Mouse (Mus musculus): ENCODE data around the gene Fbxw13. TPM values are rescaled to one million over a fixed set of nuclear protein-coding genes. Genes with fewer than 3 reads are reported as not detected.
"Not testable (repeated sequence)": the region's sequence is repeated elsewhere in the genome, so short reads cannot be mapped to it uniquely, and the experiment has no call there.

The Fbxw13 gene
- not detected in 2 replicates for polyA plus RNA-seq (2015; fragmentation: Nextera tagmentation; extraction: Ambion mirVana)

- WGBS: 77% methylated on average over 3 of the region's 3 CpGs
- not testable (repeated sequence) for ATAC-seq (ENCODE audit: low read depth); H3K9me3 ChIP-seq (ENCODE audit: control insufficient read depth, low read length)
Observed at GRCm38 (mm10) chr9:109195875-109196274, at the start of gene Fbxw13. Gene Fbxw13 (minus strand): TSS chr9:109195975.

DNA sequence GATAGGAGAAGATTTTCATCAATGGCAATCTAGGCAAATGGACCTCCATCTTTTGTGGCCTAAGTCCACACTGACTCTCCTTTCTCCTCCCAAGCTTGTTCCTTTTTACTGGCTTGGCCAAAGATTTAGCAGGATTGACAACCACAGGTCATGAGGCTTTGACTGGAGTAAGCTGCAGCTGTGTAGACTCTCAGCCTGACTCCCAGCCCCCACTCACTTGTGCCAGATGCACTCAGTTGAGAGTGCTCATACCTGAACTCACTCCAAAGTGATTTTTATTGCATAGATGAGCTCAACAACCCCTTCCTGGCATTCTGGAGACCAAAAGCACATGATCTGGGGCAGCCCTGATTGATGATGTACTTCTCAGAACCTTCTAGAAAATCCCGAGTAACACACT lies 38.9 kb upstream of the Fbxw13 start, which contains the start of gene Fbxw20:
Gene Fbxw20, minus strand, starts transcription at position 101 of the 400 bp plus-strand sequence.
- no peak for ATAC-seq (ENCODE audit: low read depth)
- H3K36me3 ChIP-seq (ENCODE audit: control insufficient read depth, insufficient read depth, low read length): no peaks in the 10 kb centered on the region
- H3K4me3 ChIP-seq (ENCODE audit: low read length): no peak within 1 kb of the TSS
- H3K9me3 ChIP-seq (ENCODE audit: control insufficient read depth, low read length): no peaks in the 10 kb centered on the region
- no peaks in the 10 kb centered on the region for H3K27me3 ChIP-seq (ENCODE audit: control insufficient read depth, insufficient read depth, low read depth, low read length)
- H3K9ac ChIP-seq (ENCODE audit: low read length): no peak within 1 kb of the TSS
- H3K4me2 ChIP-seq (ENCODE audit: low read depth, low read length): no peak within 1 kb of the TSS
- H3K27ac ChIP-seq (ENCODE audit: low read length): no peak within 1 kb of the TSS
- no peaks in the 10 kb centered on the region for H3K4me1 ChIP-seq (replicated peaks; ENCODE audit: control insufficient read depth, insufficient read depth, low read length)
- WGBS: 85% methylated on average over 1 of the region's 1 CpGs

More at GRCm38 (mm10) chr9:109195875-109196274, at the start of gene Fbxw13:
- H3K4me3 ChIP-seq (ENCODE audit: low read length); H3K4me1 ChIP-seq (replicated peaks; ENCODE audit: control insufficient read depth, insufficient read depth, low read length); H3K27ac ChIP-seq (ENCODE audit: low read length); H3K36me3 ChIP-seq (ENCODE audit: control insufficient read depth, insufficient read depth, low read length); H3K27me3 ChIP-seq (ENCODE audit: control insufficient read depth, insufficient read depth, low read depth, low read length); H3K4me2 ChIP-seq (ENCODE audit: low read depth, low read length); H3K9ac ChIP-seq (ENCODE audit: low read length): not testable (repeated sequence)

DNA sequence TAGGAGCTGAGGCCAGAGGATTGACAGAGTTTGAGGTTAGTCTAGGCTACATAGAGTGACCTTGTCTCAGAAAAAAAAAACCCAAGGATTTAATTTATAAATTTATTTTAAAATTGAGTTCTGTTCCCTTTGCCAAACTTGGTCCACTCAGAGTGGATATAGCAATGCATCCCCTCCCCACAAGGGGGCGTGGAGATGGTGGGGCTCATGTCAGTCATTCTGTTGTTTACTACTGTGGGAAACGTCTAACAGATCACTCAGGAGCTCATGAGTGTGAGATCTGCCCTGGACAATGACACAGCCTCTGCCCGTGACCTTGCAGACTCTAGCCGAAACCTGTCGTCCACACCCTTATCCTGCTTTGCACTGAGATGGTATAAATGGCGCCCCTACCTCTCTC lies 22.7 kb upstream of the Fbxw13 start:
- ATAC-seq (ENCODE audit: low read depth): no peak
- WGBS: 61% methylated on average over 6 of the region's 6 CpGs

GRCm38 (mm10) chr9:109201347-109201746 lies 5.6 kb upstream of the Fbxw13 start:
- H3K27ac ChIP-seq (ENCODE audit: low read length); H3K27me3 ChIP-seq (ENCODE audit: control insufficient read depth, insufficient read depth, low read depth, low read length); H3K36me3 ChIP-seq (ENCODE audit: control insufficient read depth, insufficient read depth, low read length); H3K9ac ChIP-seq (ENCODE audit: low read length); H3K9me3 ChIP-seq (ENCODE audit: control insufficient read depth, low read length); ATAC-seq (ENCODE audit: low read depth); H3K4me1 ChIP-seq (replicated peaks; ENCODE audit: control insufficient read depth, insufficient read depth, low read length); H3K4me3 ChIP-seq (ENCODE audit: low read length); H3K4me2 ChIP-seq (ENCODE audit: low read depth, low read length): not testable (repeated sequence)
- 69% methylated on average over 1 of the region's 1 CpGs for WGBS

More for the DNA sequence above, 22.7 kb upstream of the Fbxw13 start:
- Histone ChIP-seq H3K9me3 (ENCODE audit: control insufficient read depth, low read length) (no peaks in the 10 kb centered on the region), H3K4me2 (ENCODE audit: low read depth, low read length) (no peak overlapping the region), H3K27me3 (ENCODE audit: control insufficient read depth, insufficient read depth, low read depth, low read length) (no peaks in the 10 kb centered on the region), H3K27ac (ENCODE audit: low read length) (no peak overlapping the region), H3K36me3 (ENCODE audit: control insufficient read depth, insufficient read depth, low read length) (no peaks in the 10 kb centered on the region), H3K4me3 (ENCODE audit: low read length) (no peak overlapping the region), H3K4me1 (replicated peaks; ENCODE audit: control insufficient read depth, insufficient read depth, low read length) (no peaks in the 10 kb centered on the region), H3K9ac (ENCODE audit: low read length) (no peak overlapping the region)

- Histone ChIP-seq H3K27ac (ENCODE audit: low read length) (no peak overlapping the region), H3K27me3 (ENCODE audit: control insufficient read depth, insufficient read depth, low read depth, low read length) (no peaks in the 10 kb centered on the region), H3K4me3 (ENCODE audit: low read length) (no peak overlapping the region), H3K4me2 (ENCODE audit: low read depth, low read length) (no peak overlapping the region), H3K4me1 (replicated peaks; ENCODE audit: control insufficient read depth, insufficient read depth, low read length) (no peaks in the 10 kb centered on the region), H3K9ac (ENCODE audit: low read length) (no peak overlapping the region), H3K36me3 (ENCODE audit: control insufficient read depth, insufficient read depth, low read length) (no peaks in the 10 kb centered on the region), H3K9me3 (ENCODE audit: control insufficient read depth, low read length) (no peaks in the 10 kb centered on the region)
- no peak for ATAC-seq (ENCODE audit: low read depth)
- WGBS: 88% methylated on average over 1 of the region's 1 CpGs
Observed at GRCm38 (mm10) chr9:109200349-109200748, 4.6 kb upstream of the Fbxw13 start.

DNA sequence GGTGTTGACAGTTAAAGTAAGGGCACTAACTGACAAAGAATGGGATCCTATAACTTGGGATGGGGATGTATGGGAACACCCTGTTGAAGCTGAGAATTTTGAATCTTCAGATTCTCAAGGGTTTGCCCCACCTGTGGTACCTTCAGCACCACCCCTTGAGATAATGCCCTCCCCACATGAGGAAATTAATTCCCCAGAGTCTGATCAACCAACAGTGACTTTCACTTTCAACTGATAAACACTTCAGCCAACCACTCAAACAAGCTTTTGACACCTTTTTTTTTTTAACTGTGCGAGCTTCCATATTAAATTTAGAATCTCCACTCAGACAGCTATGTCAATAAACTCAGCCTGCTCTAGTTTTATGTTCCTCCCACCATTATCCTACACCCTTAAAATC lies 3.6 kb upstream of the Fbxw13 start:
- Histone ChIP-seq H3K27ac (ENCODE audit: low read length) (no peak overlapping the region), H3K4me2 (ENCODE audit: low read depth, low read length) (no peak overlapping the region), H3K4me3 (ENCODE audit: low read length) (no peak overlapping the region), H3K9ac (ENCODE audit: low read length) (no peak overlapping the region), H3K9me3 (ENCODE audit: control insufficient read depth, low read length) (no peaks in the 10 kb centered on the region), H3K36me3 (ENCODE audit: control insufficient read depth, insufficient read depth, low read length) (no peaks in the 10 kb centered on the region), H3K4me1 (replicated peaks; ENCODE audit: control insufficient read depth, insufficient read depth, low read length) (no peaks in the 10 kb centered on the region), H3K27me3 (ENCODE audit: control insufficient read depth, insufficient read depth, low read depth, low read length) (no peaks in the 10 kb centered on the region)
- 23% methylated on average over 1 of the region's 1 CpGs for WGBS
- ATAC-seq (ENCODE audit: low read depth): no peak

DNA sequence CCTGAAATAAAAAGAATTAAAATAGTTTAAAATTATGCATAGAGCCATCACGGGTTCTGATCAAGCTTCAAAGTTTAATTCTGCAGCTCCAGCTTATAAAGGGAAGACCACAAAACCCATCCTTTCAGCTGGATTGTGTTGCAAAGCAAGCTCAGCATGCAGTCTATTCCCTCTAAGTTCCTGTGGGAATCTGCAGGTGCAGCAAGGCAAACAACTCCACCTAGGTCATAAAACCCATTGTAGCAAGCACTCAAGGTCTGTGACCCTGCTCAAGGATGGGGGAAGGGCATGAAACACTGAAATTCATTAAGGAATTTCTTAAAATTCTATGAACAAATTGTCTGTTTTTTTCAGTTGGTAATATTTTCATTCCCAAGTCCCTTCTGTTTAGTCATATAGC lies 18.6 kb downstream of the Fbxw13 start:
- Histone ChIP-seq H3K4me1 (replicated peaks; ENCODE audit: control insufficient read depth, insufficient read depth, low read length) (no peaks in the 10 kb centered on the region), H3K4me2 (ENCODE audit: low read depth, low read length) (no peak overlapping the region), H3K9me3 (ENCODE audit: control insufficient read depth, low read length) (no peaks in the 10 kb centered on the region), H3K36me3 (ENCODE audit: control insufficient read depth, insufficient read depth, low read length) (no peaks in the 10 kb centered on the region), H3K27ac (ENCODE audit: low read length) (no peak overlapping the region), H3K9ac (ENCODE audit: low read length) (no peak overlapping the region), H3K4me3 (ENCODE audit: low read length) (no peak overlapping the region), H3K27me3 (ENCODE audit: control insufficient read depth, insufficient read depth, low read depth, low read length) (no peaks in the 10 kb centered on the region)
- ATAC-seq (ENCODE audit: low read depth): no peak
- 83% methylated on average over 1 of the region's 1 CpGs for WGBS

- H3K4me3 ChIP-seq (ENCODE audit: low read length): no peak overlapping the region
- no peaks in the 10 kb centered on the region for H3K4me1 ChIP-seq (replicated peaks; ENCODE audit: control insufficient read depth, insufficient read depth, low read length)
- H3K9ac ChIP-seq (ENCODE audit: low read length): no peak overlapping the region
- no peaks in the 10 kb centered on the region for H3K36me3 ChIP-seq (ENCODE audit: control insufficient read depth, insufficient read depth, low read length)
- 82% methylated on average over 1 of the region's 1 CpGs for WGBS
- no peak overlapping the region for H3K27ac ChIP-seq (ENCODE audit: low read length)
- no peak for ATAC-seq (ENCODE audit: low read depth)
- H3K4me2 ChIP-seq (ENCODE audit: low read depth, low read length): no peak overlapping the region
- H3K27me3 ChIP-seq (ENCODE audit: control insufficient read depth, insufficient read depth, low read depth, low read length): no peaks in the 10 kb centered on the region
- no peaks in the 10 kb centered on the region for H3K9me3 ChIP-seq (ENCODE audit: control insufficient read depth, low read length)
Observed at GRCm38 (mm10) chr9:109176301-109176700, 19.5 kb downstream of the Fbxw13 start.

DNA sequence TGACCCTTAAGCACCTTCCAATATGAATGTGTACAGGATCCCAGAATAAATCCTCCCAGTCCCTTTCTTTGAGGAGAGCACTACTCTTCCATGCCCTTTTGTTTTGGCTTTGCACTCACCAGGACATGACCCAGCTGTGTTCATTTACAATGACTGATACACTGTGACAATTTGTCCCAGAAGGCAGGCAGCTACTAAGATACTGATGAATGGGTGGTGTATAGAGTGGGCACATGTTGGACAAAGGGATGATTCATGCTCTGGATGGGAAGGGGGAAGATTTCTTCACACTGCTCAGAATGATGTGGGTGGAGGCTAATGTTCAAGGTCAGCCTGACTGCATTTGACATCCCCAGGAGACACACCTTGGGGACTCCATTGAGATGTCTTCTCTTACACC lies 28.5 kb downstream of the Fbxw13 start:
- no peaks in the 10 kb centered on the region for H3K27me3 ChIP-seq (ENCODE audit: control insufficient read depth, insufficient read depth, low read depth, low read length)
- no peak for ATAC-seq (ENCODE audit: low read depth)
- H3K9me3 ChIP-seq (ENCODE audit: control insufficient read depth, low read length): no peaks in the 10 kb centered on the region

DNA sequence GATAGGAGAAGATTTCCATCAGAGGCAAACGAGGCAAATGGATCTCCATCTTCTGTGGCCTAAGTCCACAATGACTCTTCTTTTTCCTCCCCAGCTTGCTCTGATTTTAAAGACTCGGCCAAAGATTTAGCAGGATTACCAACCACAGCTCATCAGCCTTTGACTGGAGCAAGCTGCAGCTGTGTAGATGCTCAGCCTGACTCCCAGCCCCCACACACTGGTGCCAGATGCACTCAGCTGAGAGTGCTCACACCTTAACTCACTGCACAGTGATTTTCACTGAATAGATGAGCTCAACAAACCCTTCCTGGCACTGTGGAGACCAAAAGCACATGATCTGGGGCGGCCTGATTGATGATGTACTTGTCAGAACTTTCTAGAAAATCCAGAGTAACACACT lies 33.8 kb downstream of the Fbxw13 start, which contains the start of gene Fbxw21:
Gene Fbxw21, minus strand, starts transcription at position 101 of the 400 bp plus-strand sequence.
- no peaks in the 10 kb centered on the region for H3K27me3 ChIP-seq (ENCODE audit: control insufficient read depth, insufficient read depth, low read depth, low read length)
- ATAC-seq (ENCODE audit: low read depth): no peak
- H3K4me3 ChIP-seq (ENCODE audit: low read length): no peak within 1 kb of the TSS
- no peak within 1 kb of the TSS for H3K9ac ChIP-seq (ENCODE audit: low read length)
- H3K4me2 ChIP-seq (ENCODE audit: low read depth, low read length): no peak within 1 kb of the TSS
- 66% methylated on average over 3 of the region's 3 CpGs for WGBS
- no peaks in the 10 kb centered on the region for H3K9me3 ChIP-seq (ENCODE audit: control insufficient read depth, low read length)
- H3K36me3 ChIP-seq (ENCODE audit: control insufficient read depth, insufficient read depth, low read length): no peaks in the 10 kb centered on the region
- no peak within 1 kb of the TSS for H3K27ac ChIP-seq (ENCODE audit: low read length)
- H3K4me1 ChIP-seq (replicated peaks; ENCODE audit: control insufficient read depth, insufficient read depth, low read length): no peaks in the 10 kb centered on the region

More for the DNA sequence above, 28.5 kb downstream of the Fbxw13 start:
- Histone ChIP-seq H3K4me2 (ENCODE audit: low read depth, low read length) (no peak overlapping the region), H3K27ac (ENCODE audit: low read length) (no peak overlapping the region), H3K36me3 (ENCODE audit: control insufficient read depth, insufficient read depth, low read length) (no peaks in the 10 kb centered on the region), H3K9ac (ENCODE audit: low read length) (no peak overlapping the region), H3K4me1 (replicated peaks; ENCODE audit: control insufficient read depth, insufficient read depth, low read length) (no peaks in the 10 kb centered on the region), H3K4me3 (ENCODE audit: low read length) (no peak overlapping the region)
